Mouse (Mus musculus) heart, adult 8-10 months (tissue): ENCODE measurements around the gene Galntl6. TPM values are rescaled to one million over a fixed set of nuclear protein-coding genes. Genes with fewer than 3 reads are reported as not detected.
"Not testable (repeated sequence)": the region's sequence is repeated elsewhere in the genome, so short reads cannot be mapped to it uniquely, and the experiment has no call there.

Experiments used
- DNase-seq: peaks from one replicate; pipeline ENCODE4 v3.0.0; 2022; ENCODE audit warnings: low spot score
- total RNA-seq, 4 experiments: library from RNA; stranded (reverse); gene quantifications; 2 replicates each; pipeline ENCODE4 v1.2.4; 2022

The Galntl6 gene
- total RNA-seq, 4 experiments from 2014 or later, result not detected

DNA sequence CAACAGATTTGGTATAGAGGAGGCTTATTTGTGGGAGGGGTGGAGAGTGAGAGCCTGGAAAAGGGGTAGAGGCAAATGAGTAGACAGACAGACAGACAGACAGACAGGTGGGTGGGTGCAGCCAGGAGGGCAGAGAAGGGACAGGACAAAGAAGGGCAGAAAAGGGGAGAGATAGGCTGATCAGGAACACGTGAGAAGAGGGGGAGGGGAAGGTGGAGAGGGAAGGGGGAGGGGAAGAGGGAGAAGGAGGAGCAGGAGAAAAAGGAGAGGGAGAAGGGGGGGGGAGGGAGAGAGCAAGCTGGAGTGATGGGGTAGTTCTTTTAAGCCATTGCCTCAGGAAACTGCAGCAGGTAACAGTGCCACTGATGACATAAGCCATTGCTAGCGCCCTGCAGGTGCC is 1144.9 kb downstream of the Galntl6 start:
- no peak for DNase-seq

DNA sequence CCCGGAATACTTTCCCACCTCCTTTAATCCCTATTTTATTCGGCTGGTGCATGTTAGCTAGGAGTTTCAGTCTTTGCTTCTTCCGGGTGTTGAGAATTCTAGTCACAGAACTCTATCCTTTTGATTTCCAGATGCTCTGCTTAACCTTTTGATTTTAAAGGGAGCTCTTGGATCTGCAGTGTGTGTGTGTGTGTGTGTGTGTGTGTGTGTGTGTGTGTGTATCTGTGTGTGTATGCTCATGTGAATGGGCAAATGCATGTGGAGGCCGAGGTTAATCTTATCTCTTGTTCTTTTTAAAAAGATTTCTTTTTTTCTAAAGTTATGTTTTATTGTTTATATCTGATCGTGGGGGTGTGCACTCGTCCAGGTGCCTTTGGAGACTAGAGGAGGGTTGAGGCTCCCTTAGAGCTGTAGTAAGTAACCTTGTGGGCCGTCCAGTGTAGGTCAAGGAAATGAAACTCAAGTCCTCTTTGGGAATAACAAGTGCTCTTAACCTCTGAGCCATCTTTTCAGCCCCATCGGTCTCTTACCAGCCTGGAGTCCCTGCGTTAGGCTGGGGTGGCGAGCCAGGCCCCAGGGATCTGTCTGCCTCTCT is 1145.9 kb downstream of the Galntl6 start:
- no peak for DNase-seq

- no peak for DNase-seq
These were observed 1146.6 kb downstream of the Galntl6 start for GRCm38 (mm10) chr8:57765726-57766351.

- no peak for DNase-seq
These were observed 1147.2 kb downstream of the Galntl6 start for GRCm38 (mm10) chr8:57765192-57765591.

GRCm38 (mm10) chr8:57762622-57763021 is 1149.8 kb downstream of the Galntl6 start:
- not testable (repeated sequence) for DNase-seq

GRCm38 (mm10) chr8:57760921-57761320 is 1151.5 kb downstream of the Galntl6 start:
- DNase-seq, result no peak

DNA sequence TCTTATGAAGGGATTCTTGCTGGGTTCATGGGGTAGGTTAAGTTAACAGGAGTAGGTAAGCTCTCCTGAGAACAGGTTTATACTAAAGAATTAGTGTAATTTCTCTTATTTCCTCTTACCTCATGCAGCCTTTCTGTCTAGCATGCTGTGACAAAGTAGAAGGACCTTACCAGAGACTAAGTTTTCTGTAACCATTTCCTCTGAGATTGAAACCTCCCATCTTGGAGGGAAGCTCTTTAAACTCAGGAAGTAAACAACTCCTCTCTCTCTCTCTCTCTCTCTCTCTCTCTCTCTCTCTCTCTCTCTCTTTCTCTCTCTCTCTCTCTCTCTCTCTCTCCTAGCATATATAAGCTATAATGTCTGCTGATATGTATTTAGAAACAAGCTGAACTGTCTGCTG is 1153.6 kb downstream of the Galntl6 start:
- no peak for DNase-seq

GRCm38 (mm10) chr8:57757476-57757875 is 1155.0 kb downstream of the Galntl6 start:
- no peak for DNase-seq

DNA sequence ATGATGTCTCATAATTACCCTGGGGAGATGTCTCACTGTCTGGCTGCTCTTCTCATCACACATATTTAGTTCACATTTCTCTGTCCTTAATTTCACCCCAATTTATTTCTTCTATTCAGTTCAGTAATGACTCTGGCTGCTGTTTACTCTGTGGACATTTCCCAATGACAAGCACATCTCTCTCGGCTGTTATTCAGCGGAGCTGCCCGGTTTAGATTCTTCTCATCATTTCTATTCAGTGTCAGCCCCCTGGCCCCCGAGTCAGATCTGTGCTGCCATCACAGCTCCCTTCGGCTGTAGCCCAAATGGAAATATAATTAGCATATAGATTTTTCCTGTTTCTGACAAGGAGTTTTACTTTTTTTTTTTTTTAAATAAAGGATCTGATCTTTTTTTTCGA is 1158.4 kb downstream of the Galntl6 start:
- no peak for DNase-seq

GRCm38 (mm10) chr8:57743636-57744035 is 1168.8 kb downstream of the Galntl6 start:
- DNase-seq, result no peak

GRCm38 (mm10) chr8:57741983-57742382 is 1170.5 kb downstream of the Galntl6 start:
- DNase-seq, result peak; percentile 14

GRCm38 (mm10) chr8:57741309-57741708 is 1171.1 kb downstream of the Galntl6 start:
- no peak for DNase-seq

- DNase-seq, result no peak
These were observed 1175.2 kb downstream of the Galntl6 start for GRCm38 (mm10) chr8:57737281-57737680.

- DNase-seq, result no peak
These were observed 1179.6 kb downstream of the Galntl6 start for GRCm38 (mm10) chr8:57732795-57733194.

- no peak for DNase-seq
These were observed 1180.8 kb downstream of the Galntl6 start for GRCm38 (mm10) chr8:57731666-57732065.

GRCm38 (mm10) chr8:57728276-57728675 is 1184.2 kb downstream of the Galntl6 start:
- no peak for DNase-seq

DNA sequence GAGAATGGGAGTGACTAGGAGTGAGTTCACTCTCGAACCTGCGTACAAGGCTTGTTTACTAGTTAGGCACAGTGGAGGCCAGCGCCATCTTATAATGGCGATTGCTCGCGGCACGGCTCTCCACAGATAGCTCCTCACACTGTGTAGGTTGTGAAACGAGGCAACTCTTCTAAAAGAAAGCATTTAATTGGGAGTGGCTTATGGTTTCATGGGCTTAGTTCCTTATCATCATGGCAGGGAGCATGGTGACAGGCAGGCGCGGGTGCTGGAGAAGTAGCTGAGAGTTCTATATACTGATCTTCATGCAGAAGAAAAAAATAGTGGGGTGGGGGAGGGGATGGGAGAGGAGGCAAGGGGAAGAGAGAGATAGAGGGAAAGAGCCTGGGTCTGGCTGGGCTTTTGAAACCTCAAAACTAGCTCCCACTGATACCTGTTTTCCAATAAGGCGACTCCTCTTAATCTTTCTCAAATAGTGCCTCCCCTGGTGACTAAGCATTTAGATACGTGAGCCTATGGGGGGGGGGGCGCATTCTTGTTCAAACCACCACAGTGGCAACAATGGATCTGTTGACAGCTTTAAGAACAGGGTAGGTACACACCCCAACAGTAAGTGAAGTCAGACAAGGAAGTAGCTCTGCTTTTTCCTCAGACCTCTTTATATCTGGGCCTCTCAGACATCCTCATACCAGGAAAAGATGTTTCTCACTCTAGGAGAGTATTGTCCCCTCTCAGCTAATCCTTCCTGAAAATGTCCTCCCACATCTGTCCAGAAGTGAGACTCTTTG is 1187.4 kb downstream of the Galntl6 start:
- DNase-seq, result no peak

Other genes starting within 250 kb of the Galntl6 start
- gene BC030500, start 885 bp downstream of the Galntl6 start, total RNA-seq, result not detected